Mouse (Mus musculus): Measurements from ENCODE around the gene Isyna1.

Isyna1 gene

DNA sequence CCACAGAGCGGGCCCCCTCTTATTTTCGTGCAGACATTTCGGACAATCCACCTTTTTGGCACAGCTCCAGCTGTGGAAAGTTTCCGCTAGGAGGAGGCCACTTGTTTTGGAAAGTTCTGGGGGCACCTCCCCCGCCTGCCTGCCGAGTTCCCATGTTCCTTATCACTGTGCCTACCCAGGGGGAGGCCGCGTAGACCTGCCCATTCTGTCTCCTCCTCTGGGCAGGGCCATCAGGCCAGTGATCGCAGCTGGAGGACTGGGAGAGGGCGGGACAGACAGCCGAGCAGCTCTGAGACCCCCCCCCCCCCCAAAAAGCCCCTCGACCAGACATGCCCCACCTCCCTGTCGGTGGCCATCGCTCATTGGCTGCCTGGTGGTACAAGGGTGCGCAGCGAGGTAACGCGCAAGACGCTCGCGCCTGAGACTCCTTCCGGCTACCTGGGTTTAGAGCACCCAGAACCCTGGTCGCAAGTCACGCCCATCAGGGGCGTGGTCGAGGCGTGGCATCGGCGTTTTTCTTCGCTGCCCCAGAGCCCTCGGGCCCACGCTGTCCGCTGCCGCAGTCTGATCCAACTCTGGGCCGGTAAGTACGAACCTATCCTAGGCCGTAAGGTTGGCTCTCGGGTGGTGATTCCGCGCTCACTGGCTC lies at the start of gene Isyna1:
TSS of gene Isyna1 (plus strand) at position 413 of the 649 bp plus-strand sequence.
- no peak for DNase-seq (ENCODE audit: extremely low read depth, insufficient read length, low spot score)

DNA sequence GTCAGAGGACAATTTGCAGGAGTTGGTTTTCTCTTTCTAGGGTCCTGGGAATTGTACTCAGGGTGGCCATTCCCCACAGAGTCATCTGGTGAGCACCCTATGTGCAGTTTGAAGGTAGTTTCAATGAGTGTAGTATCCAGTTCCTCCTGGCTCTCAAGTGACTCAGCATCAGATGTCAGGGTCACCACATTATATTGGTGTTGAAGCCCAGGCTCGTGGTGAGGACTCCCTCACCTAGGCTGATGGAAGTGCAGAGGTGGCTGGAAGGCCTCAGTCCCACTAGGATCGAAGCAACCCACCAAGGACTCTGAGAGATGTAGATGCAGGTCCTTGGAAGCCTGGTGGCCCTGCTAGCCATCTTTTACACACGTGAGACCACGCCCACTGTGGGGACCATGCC lies 47.8 kb upstream of the Isyna1 start:
- no peak for DNase-seq (ENCODE audit: extremely low read depth, insufficient read length, low spot score)

DNA sequence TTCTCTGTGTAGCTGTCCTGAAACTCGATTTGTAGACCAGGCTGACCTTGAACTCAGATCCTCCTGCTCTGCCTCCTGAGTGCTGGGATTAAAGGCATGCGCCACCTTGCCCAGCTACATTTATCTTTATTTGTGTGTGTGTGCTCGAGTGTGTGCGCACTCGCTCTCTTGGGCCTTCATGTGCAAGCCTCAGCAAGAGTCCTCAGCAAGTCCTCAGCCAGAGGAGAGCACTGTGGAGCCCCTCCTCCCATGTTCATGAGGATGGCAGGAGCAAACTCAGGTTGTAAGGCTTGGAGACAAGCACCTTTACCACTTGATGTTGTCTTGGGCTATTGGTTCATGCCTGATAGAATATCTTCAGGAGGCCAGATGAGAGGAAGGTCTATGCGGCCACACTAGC lies 46.4 kb upstream of the Isyna1 start:
- no peak for DNase-seq (ENCODE audit: extremely low read depth, insufficient read length, low spot score)

DNA sequence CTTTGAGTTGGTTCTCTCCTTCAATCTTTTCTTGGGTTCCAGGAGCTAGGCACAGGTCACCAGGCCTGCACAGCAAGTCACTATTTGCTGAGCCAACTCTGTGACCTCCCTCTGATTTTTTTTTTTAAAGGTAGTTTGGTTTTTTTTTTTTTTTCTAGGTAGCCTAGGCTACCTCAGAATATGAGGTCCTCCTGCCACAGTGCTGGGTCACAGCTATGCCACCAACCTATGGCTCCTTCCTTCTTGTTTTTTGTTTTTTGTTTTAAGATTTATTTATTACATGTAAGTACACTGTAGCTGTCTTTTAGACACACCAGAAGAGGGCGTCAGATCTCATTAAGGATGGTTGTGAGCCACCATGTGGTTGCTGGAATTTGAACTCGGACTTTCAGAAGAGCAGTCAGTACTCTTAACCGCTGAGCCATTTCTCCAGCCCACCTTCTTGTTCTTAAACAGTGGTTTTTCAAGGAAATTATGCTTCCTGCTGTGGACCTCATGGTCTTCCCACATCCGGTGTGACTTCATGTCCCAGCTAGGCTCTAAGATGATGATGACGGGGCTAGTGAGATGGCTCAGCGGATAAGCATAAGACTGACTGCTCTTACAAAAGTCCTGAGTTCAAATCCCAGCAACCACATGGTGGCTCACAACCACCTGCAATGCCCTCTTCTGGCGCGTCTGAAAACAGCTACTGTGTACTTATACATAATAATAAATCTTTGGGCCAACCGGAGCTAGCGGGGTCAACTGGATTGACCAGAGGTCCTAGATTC lies 44.6 kb upstream of the Isyna1 start:
- DNase-seq (ENCODE audit: extremely low read depth, insufficient read length, low spot score) = no peak

DNA sequence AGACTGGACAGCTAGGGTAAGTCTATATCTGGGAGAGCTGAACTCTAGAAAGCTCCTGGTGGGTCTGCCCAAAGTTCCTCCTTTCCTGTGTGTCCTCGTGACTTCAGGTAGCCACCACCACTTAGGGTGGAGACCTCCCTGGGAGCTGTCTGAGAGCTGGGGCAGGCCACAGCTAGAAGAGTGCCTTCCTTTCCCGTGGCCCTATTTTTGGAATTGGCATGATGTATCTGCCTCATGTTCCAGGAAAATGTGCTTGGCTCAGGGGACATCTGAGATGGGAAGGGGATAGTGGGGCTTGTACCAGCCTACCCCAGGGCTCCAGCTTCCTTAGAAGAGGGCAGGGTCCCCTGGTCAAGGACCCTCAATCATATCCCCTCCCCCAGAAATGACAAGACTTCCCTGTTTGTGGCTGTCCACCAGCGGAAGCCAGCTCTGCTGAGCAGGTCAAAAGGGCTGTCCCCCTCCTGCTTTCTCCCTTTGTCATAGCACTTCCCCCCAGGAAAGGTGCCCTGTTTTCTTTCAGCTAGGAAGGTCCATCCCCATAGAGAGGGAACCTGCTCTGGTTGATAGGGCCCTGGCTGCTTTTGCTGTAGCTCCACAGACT lies 42.5 kb upstream of the Isyna1 start:
- DNase-seq (ENCODE audit: extremely low read depth, insufficient read length, low spot score) = no peak

DNA sequence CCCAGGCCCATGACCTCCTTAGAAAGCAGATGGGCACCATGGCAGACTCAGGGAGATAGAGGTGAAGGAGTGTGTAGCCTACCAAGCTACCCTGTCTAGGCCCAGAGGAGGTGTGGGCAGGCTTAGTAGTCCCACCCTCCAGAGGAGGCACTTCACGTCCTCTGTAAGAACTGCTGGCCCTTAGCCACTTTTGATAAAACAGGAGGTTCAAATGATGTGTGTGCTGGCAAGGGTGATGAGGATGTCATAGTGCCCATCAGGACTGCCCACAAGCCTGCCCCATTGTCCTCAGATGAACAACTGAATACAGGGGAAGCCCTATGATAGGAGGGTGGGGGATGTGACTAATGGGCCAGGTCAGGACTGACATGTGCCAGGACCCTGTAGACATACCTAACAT lies 41.3 kb upstream of the Isyna1 start:
- no peak for DNase-seq (ENCODE audit: extremely low read depth, insufficient read length, low spot score)

DNA sequence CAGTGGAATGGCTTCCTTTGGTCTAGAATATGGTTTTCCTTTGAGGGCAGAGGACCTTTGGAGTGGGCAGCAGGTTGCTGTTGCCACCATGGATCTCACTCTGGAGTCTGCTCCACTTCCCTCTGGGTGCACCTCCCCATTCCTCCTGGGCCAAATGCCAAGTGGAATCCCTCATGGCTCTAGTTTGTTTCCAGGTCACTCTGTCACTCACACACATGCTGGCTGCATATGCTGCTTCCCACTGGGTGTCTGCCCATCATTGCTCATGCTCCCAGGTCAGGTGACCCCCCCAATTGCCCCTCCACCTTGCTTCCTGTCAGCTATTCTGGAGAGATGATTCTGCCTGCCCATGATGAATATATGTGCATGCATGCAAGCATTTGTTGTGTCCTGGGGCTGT lies 40.4 kb upstream of the Isyna1 start:
- no peak for DNase-seq (ENCODE audit: extremely low read depth, insufficient read length, low spot score)

DNA sequence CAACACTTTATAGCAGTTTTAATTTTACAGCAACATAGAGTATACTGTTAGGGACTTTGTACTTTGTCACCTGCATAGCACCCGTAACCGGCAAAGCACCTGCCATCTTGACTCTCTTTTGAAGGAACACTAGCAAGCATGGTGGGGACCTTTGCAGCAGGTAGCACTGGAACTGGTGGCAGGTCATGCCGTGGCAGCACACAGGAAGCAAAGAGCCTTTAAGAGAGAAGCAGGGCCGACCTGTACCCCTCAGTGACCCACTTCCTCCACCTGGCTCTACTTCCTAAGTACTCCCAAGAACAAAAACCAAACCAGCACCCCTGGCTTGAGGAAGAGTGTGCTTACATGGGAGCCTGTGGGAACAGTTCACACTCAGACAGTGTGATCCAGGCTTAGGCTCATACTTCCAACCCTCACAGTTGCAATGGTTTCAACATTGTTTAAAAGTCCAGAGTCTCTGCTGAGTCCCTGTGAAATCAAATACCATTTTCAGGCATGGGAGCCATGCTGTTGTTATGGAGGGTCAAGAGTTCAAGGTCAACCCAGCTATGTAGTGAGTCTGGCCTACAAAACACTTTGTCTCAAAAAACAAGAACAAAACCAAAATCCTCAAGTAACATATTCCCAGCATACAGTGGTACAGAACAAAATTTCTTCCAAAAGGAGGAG lies 39.0 kb upstream of the Isyna1 start:
- DNase-seq (ENCODE audit: extremely low read depth, insufficient read length, low spot score) = no peak

DNA sequence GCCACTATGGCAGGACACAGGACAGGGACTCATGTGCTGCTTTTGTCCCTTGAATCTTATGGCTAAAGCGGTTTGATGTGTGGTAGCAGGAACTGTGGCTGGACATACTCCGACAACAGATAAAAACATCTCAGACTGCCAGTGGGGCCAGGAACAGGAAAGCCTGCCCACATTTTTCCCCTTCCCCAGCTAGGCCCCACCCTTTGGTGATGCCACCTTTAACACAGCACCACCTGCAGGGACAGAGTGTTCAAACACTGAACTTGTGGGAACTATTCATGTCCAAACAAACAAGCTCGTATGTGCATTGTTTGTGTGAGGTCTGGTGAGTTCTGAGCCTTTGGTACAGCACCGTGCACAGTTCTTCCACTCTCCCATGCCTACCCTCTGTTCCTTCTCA lies 35.8 kb upstream of the Isyna1 start:
- DNase-seq (ENCODE audit: extremely low read depth, insufficient read length, low spot score) = no peak

DNA sequence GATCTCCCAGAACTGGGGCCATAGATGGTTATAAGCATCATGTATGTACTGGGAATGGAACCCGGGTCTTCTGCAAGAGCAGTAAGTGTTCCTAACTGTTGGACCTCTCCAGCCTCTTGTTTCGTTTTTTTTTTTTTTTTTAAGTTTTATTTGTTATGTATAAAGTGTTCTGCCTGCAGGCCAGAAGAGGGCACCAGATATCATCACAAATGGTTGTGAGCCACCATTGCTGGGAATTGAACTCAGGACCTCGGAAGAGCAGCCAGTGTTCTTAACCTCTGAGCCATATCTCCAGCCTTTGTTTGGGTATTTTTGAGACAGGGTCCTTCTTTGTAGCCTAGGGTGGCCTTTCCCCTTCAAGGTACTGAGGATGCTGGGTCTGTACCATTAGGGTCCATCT lies 35.2 kb upstream of the Isyna1 start:
- DNase-seq (ENCODE audit: extremely low read depth, insufficient read length, low spot score) = no peak

DNA sequence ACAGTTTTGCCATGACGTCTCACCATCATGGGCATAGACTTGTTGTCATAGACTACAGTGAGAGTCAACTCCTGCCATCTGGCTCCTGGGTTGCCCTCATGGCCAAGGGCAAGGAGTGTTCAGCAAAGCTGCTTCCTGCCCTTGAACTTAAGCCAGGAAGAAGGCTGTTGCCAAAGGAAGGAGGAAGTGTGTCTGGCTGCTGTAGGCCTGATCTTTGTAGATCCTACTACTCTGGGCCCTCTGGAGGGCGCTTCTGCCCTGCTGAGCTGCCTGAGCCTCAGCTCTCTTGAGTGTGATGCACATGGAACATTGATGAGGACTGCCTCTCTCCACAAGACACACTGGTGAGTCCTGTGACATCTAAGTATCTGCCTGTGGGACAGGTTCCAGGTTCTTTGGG lies 34.1 kb upstream of the Isyna1 start:
- DNase-seq (ENCODE audit: extremely low read depth, insufficient read length, low spot score) = no peak

DNA sequence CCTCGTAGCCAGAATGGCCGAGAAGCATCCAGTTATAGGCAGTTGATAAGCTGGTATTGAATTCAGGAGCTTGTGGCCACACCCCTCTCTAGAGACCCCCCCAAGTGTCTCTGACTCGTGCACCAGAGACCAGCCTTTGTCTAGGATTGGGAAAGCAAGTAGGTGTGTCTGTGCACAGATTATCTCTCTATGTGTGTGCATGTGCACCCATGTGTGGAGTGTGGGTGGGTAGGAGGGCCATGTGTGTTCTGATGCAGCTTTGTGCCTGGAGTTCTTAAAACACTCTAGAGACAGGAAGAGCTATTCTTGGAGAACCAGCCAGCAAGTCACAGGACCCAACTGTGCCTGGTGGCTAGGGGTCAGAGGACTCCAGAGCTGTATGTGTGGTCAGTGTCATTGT lies 33.6 kb upstream of the Isyna1 start:
- DNase-seq (ENCODE audit: extremely low read depth, insufficient read length, low spot score) = no peak

DNA sequence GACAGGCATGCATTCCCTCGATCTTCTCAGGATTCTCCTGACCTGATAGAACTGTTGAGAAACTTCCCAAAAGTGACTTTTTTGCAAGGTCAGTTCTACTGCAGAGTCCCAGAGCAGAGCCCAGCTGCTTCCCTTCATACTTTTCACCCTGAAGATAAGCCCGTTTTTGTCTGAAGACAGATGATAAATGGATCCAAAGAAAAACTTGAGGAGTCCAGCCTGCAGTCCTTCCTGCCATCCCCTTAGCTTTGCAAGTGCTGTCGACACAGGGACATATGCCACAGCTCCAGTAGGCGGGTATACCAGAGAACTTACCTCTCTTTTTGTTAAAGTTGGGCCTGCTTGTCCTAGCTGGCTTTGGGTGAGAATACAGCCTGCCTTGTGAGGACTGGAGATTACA lies 32.8 kb upstream of the Isyna1 start:
- DNase-seq (ENCODE audit: extremely low read depth, insufficient read length, low spot score) = no peak

DNA sequence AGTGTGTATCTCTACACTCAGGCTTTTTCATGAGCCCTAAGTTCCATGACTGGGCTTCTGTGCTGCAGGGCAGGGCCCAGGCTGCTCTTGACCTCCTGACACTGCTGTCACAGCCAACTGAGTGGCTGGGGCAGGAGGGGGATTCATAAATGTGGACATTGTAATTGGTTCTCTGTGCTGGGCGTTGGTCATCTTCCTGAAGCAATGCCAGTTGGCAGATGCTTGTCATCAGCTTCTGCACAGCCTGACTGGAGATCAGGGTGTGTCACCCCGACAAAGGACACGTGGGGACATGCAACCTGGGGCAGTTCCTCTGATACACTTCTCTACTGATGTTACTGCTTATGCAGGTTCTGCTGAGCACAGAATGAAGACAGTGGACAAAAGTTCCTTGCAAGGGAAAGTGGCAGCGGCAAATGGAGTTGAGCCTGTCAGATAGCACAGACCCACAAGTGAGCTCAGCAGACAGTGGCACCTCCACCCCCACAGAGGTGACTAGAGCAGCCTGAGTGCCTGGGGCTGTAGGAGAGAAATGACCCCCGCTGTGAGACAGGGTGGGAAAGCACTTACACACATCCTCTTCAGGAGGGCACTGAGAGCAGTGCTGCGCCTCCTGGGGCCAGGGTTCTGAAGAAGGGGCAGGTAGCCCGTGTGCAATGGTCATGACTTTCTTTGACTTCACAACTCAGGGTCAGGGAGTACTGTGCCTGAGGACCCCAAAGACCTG lies 32.2 kb upstream of the Isyna1 start:
- DNase-seq (ENCODE audit: extremely low read depth, insufficient read length, low spot score) = peak; percentile 67

DNA sequence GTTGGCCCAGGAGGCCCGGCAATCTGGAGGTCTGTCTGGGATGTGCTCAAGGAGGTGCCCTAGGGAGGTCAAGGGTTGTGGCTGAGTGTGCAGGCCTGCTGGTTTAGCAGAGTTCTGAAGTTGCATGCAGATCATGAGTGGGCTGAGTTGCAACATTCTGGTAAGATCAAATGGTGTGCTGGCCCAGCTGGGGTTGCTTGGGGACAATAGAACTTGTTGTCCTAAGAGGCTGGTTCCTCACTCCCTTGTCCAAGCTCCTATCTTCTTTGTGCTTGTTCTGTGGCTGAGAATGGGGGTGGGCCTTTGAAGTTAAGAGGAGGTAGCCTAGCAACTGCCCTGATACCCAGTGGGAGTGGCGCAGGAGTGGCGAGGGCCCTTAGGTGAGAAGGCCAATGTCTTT lies 31.4 kb upstream of the Isyna1 start:
- DNase-seq (ENCODE audit: extremely low read depth, insufficient read length, low spot score) = no peak

DNA sequence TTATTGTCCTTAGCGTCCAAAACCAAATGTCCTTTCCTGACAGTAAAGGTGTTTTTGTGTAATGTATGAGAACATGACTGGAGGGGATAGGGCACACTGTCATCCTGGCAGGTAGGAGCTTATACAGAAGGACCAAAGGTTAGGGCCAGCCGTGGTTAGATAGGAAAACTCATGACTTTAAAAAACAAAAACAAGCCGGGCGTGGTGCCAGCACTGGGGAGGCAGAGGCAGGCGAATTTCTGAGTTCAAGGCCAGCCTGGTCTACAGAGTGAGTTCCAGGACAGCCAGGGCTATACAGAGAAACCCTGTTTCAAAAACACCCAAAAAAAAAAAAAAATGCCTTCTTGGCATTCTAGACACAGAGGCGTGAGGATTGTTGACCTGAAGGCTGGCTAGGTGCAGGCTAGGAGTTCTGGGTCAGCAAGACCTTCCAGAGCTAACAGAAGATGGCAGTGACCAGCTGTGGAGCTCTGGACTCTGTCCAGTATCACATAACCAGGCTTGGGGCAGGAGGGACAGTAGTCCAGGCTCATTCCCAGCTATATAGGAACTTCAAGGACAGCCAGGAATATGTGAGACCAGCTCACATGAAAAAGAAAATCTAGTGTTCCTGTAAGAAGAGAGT lies 30.3 kb upstream of the Isyna1 start:
- no peak for DNase-seq (ENCODE audit: extremely low read depth, insufficient read length, low spot score)

DNA sequence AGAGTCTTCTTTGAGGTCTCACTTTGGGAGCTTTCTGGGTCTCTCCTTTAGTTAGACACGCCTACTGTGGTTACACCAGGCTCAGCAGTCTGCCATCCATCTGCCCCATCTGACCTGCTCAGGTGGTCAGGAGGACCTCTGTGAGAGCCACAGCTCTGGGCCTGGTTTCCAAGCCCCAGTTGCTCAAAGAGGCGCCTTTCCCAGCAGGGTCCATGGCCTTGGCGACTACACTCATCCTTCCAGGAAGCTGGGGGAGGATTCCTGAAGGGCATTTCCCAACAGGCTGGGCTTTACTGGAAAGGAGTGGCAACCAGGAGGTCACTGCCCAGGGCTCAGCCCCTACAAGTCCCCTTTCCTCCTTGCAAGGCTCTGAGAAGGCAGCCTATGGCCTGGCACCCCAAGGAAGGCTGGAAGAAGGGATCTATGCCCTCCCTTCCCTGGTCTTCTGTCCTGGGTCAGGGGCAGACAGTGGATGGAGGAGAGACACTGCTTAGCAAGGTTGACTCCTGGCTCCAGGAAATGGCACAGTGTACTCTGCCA lies 29.4 kb upstream of the Isyna1 start:
- no peak for DNase-seq (ENCODE audit: extremely low read depth, insufficient read length, low spot score)

DNA sequence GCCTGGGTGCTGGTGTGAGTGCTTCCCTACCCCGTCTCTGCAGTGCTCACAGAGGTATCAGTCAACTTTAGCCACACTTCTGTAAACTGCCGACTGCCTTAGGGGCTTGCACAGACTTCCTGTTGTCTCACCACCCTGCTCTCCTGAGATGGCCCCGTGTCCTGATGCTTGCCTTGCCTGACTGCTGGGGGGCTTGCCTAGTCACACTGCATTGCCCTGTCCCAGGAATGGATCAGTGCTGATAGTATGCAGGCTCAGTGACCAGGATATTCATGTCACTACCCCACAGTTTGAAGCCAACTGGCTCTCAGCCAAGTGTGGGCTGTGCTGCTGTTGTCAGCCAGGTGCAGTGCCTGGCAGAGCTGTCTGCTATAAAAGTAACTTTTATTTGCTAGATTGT lies 28.6 kb upstream of the Isyna1 start:
- no peak for DNase-seq (ENCODE audit: extremely low read depth, insufficient read length, low spot score)

DNA sequence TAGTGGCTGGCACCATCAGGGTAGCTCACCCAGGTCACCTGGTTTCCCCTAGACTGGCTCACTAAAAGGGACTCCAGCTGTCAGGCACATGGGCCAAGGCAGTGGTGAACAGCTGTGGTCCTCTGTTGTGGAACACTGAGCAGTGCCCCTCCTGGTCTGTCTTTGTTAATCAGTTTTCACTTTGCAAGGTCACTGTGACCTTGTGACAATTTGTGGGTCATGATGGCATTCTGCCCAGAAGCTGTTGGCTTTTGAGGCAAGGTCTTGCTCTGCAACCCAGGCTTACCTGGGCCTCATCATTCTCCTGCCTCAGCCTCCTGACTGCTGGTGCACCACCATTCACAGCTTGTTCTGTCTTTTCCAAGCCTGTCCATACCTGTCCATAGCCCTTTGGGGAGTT lies 23.8 kb upstream of the Isyna1 start:
- DNase-seq (ENCODE audit: extremely low read depth, insufficient read length, low spot score) = no peak

DNA sequence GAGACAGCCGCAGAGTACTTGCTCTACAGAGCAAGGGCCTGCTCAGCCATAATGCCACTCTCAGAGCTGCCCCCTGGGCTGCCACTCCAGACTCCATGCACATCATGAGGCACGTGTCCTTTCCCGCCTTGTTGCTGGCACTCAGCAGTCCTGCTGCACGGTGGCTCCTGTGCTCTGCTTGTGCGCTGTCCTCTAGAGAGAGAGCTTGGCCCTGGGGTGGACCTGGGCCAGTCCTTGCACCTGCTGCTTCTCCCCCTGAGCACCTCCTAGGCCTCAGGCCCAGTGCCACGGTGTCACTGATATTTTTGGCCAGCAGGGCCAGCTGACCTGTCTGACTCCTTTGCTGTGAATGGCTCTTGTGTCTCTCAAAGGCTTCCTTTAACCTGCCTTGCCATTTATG lies 23.2 kb upstream of the Isyna1 start:
- no peak for DNase-seq (ENCODE audit: extremely low read depth, insufficient read length, low spot score)
